Mouse (Mus musculus) adrenal gland, postnatal 10 days (tissue): ENCODE data around the gene Slc36a2. TPM values are rescaled to one million over a fixed set of nuclear protein-coding genes. Genes with fewer than 3 reads are reported as not detected.
"Not testable (repeated sequence)": the region's sequence is repeated elsewhere in the genome, so short reads cannot be mapped to it uniquely, and the experiment has no call there.

ENCODE experiments used
- DNase-seq: peaks from one replicate; pipeline ENCODE4 v3.0.0; 2021; ENCODE audit warnings: mixed read lengths
- total RNA-seq, 2 experiments: library from RNA; stranded (reverse); gene quantifications; 2 replicates each; pipeline ENCODE4 v1.2.3; 2021

Gene Slc36a2
- total RNA-seq, 2 experiments from 2014 or later = 213 to 290 TPM

GRCm38 (mm10) chr11:55133204-55133603 is 51.7 kb downstream of the Slc36a2 start:
- no peak for DNase-seq

DNA sequence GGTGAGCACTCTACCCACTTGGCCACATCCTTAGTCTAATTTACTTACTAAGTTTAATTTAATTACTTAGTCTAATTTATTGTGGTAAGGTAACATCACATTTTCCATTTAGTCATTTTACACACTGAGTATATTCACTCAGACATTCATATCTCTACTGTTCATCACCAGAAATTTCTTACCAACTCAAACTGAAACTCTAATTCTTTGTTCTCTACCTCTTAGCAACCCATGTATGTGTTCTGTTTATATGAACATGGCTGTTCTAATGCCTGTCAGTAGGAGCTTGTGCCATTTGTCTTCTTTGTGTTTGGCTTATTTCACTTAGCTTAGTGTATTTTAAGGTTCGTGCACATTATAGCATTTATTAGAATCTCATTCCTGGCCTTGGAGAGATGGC is 52.9 kb downstream of the Slc36a2 start:
- no peak for DNase-seq

DNA sequence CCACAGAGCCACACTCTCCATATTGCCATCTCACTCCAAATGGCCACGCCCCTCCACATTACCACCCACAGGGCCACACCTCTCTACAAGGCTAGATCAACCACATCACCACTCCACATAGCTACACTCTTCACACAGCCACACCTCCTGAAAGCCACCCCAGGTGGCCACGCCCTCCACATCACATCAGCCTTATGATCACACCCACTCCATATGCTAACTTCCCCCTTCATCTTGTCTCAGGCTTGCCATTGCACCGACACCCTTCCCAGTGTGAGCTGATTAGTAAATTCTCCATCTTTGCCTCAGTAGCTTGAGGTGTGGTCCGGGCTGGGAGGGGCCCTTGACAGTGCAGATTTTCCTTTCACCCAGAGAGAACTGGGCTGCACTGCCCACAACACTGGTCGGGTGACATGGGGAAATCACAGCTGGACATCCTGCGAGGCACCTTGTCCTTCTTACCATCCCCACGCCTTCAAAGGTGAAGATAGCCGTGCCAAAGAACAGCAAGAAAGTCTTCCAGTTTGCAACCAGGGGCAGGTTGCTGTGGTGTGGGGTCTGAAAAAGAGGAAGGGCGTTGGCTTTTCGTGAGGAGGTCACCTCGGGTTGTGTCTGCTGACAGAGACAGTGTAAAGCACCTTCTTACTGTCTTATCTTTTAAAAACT is 53.7 kb downstream of the Slc36a2 start:
- no peak for DNase-seq

- DNase-seq = no peak
These were observed 56.5 kb downstream of the Slc36a2 start for GRCm38 (mm10) chr11:55128411-55128810.

DNA sequence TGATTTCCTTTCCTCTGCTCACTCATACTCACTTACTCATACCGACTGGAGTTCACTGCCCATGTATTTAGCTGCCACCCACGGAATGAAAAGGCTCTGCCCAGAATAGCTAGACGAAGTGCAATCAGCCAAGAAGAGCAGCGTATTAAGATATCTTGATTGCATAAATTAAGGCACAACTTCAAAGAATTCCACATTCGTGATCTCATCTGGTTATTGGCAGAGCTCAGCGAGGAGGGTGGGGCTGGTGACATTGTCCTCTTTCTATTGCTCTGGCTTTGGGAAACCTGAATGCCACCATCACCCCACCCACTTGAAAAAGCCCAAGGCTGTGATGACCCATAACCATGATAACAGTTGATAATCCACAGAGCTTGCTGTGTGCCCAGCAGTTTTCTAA is 56.9 kb downstream of the Slc36a2 start:
- DNase-seq = peak; percentile 46

DNA sequence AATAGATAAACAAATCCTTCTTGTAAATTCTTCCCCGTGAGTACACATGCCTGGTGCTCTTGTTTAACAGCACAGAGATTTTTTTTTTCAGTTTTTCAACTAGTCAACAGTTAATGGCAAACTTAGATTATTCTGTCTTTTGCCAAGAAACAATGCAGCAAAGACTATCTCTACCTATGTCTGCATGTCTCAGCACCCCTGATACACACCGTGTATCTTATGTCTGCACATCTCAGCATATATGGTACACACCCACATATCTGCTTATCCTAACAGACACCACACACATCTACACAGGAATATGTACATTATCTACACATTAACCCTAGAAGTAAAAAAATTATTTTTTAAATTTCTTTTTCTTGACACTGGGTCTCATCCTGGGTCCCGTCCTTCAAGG is 58.2 kb downstream of the Slc36a2 start:
- DNase-seq = no peak

DNA sequence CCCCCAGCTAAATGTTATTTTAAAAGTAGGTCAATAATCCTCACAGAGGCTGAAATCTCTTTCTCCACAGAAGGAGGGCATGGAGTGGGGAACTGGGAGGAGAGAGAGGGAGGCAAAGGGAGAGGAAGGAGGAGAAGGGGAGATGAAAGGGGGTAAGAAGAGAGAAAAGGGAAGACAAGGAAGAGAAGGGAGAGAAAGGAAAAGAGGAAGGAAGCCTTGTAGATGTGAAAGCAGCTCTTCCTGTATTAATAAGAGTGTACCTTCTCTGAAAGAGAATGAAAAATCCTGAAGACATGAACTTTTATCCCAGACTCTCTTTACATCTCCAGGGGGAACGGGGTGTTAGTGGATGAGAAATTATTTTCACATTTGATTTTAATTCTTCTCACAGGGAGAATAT is 63.4 kb downstream of the Slc36a2 start:
- no peak for DNase-seq

DNA sequence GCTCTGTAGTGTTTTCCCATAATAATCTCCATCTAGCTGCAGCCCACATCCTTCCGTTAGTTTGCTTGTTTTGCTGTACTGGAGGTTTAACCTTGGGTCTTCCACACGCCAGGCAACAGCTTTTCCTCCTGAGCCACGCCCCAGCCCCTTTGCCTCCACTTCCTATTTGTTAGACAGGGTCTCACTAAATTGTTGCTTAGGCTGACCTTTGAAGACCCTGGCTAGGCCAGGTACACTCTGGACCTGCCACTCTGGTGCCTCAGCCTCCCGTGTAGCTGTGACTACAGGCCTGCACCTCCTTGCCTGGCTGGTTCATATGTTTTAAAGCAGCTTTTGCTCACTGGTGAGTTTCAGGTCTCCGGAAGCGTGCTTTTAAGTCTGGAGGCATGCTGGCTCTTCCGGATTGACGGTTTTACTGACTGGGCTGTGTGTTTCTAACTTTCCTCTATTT is 64.0 kb downstream of the Slc36a2 start:
- DNase-seq = no peak

- no peak for DNase-seq
These were observed 64.6 kb downstream of the Slc36a2 start for GRCm38 (mm10) chr11:55120279-55120678.

DNA sequence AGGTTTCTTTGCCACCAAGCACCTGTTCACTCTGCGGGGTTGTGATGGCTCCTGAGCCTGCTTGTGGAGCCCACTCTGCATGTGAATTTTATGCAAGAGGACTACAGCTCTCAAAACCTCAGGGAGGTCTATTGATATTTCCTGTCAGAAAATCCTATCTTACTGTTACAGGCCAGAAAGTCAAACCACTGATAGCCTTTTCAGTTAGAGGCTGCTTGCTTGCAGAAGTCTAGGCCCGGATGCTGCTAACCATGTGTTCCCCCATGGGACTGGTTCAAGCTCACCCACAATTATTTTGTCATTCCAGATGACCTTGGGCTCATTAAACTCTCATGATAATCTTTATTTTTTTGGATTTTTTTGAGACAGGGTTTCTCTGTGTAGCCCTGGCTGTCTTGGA is 67.8 kb downstream of the Slc36a2 start:
- DNase-seq = no peak

DNA sequence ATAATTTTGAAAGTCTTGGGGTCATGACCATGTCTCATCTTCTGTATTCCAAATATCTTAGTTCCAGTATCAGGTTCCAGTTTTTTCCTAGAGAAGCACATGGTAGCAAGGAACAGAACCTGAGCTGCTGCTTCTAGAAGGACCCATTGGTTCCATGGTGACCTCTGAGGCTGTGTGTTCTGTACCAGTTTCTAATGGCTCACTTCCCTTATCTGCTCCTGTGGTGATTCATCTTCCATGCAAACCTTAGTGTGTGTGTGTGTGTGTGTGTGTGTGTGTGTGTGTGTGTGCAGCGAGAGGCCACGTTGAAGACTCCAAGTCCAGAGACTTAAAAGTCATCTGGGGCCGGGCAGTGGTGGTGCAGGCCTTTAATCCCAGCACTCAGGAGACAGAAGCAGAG is 68.9 kb downstream of the Slc36a2 start:
- DNase-seq = peak; percentile 42

GRCm38 (mm10) chr11:55114291-55114690 is 70.6 kb downstream of the Slc36a2 start:
- no peak for DNase-seq

- DNase-seq = not testable (repeated sequence)
These were observed 71.0 kb downstream of the Slc36a2 start for GRCm38 (mm10) chr11:55113861-55114250.

- DNase-seq = no peak
These were observed 71.5 kb downstream of the Slc36a2 start for GRCm38 (mm10) chr11:55113209-55113860.

GRCm38 (mm10) chr11:55110566-55111169 is 74.2 kb downstream of the Slc36a2 start:
- DNase-seq = peak; percentile 37

DNA sequence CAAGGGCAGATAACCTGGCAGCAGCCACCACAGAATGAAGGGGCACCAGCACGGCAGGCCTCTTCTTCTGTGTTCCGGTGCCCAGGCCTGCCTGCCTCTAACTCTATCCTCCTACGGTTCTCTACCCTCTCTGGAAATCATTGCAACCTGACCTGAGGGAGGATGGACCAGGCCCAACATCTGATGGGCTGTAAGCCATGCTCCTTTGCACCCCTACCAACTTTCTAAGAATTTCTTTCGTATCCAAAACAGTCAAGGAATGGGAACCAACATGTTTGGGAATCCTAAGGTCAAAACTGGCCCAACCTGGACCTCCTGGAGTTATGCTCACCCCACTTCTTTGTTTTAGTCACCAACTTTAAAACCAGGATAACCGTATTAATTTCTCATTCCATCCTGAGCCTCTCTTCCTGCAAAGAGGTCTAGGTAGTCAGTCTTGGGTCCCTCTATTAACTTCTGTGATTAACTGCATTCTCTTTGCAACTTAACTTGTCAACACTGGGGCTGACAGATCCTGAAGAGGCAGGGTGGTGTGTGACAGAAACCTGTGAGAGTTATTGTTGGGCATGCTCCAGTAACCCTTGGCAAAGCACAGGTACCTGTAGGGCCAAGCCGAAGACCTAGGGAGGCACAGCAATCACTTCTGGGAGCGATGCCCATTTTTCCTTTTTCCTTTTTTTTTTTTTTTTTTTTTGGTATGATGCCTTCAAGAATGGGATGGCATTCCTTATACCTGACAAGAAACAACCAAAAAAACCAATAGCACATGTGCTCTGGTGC is 75.2 kb downstream of the Slc36a2 start:
- no peak for DNase-seq

Other genes starting within 250 kb of the Slc36a2 start
- gene Tnip1, start 222.2 kb downstream of the Slc36a2 start, total RNA-seq = 10 to 100 TPM; 53.2 to 64.1 TPM
- gene Anxa6, start 151.6 kb downstream of the Slc36a2 start, total RNA-seq = 100 to 1,000 TPM; 181 to 222 TPM
- 1 to 10 TPM; 7.3 to 7.8 TPM for gene Ccdc69, start 106.9 kb downstream of the Slc36a2 start, total RNA-seq
- 10 to 100 TPM; 75.3 to 78.6 TPM for gene Gm2a, start 87.0 kb downstream of the Slc36a2 start, total RNA-seq
- gene Slc36a3, start 33.4 kb downstream of the Slc36a2 start, total RNA-seq = not detected
- gene Slc36a1, start 19.3 kb upstream of the Slc36a2 start, total RNA-seq = 10 to 100 TPM; 24.5 to 26.9 TPM
- under 1 TPM; 0.03 to 0.09 TPM for gene Fat2, start 151.5 kb upstream of the Slc36a2 start, total RNA-seq
- 1,000 to 10,000 TPM; 2,122 to 2,491 TPM for gene Sparc, start 238.1 kb upstream of the Slc36a2 start, total RNA-seq